In genomic region chr12:69432086-69432485, GRCm38 (mm10) we compare ENCODE assay signal across 19 mouse cellular contexts. TPM values are rescaled to one million over a fixed set of nuclear protein-coding genes. Genes with fewer than 3 reads are reported as not detected.
DNase-seq lines count a peak whose midpoint lies in the region; ATAC-seq and TF ChIP-seq lines count a peak whose summit lies in the region.
"Had no signal": no experiment of that assay in that cellular context is flagged by ENCODE, and none has a peak within 500 bp of the region (broad histone marks: within the 10 kb centered on the region; RNA-seq: fewer than 3 reads in every experiment).

No protein-coding gene starts in this region.

- no peak for ATAC-seq in limb, embryonic 12.5 days (ENCODE audit: insufficient number of reproducible peaks, insufficient read depth, low FRiP score, low TSS enrichment, low read depth)
- ATAC-seq in neural tube, embryonic 11.5 days (ENCODE audit: insufficient read depth, low FRiP score, low TSS enrichment) = 0 out of 2 replicates have a peak, but pooled peaks have one; percentile 27
- peak; percentile 57; the same call in 1 of the 2 replicates for ATAC-seq in limb, embryonic 14.5 days (ENCODE audit: low FRiP score, low read depth)
- ATAC-seq: hindbrain, embryonic 16.5 days; Patski had no signal

- WGBS in limb, embryonic 12.5 days = 40% methylated on average over 7 of the region's 7 CpGs
- WGBS in limb, embryonic 10.5 days = 63% methylated on average over 7 of the region's 7 CpGs
- 36% methylated on average over 7 of the region's 7 CpGs for WGBS in neural tube, embryonic 11.5 days
- WGBS in limb, embryonic 14.5 days = 33% methylated on average over 7 of the region's 7 CpGs
- 69% methylated on average over 7 of the region's 7 CpGs for WGBS in cerebellum, adult 2 months

- no peak for TF ChIP-seq POLR2A in limb, embryonic 14.5 days (IDR thresholded peaks at IDR 0.05; ENCODE audit: borderline replicate concordance, extremely low read depth, insufficient read depth, insufficient read length)
- no peak for TF ChIP-seq POLR2A in cerebellum, adult 2 months (IDR thresholded peaks at IDR 0.05; ENCODE audit: borderline replicate concordance, insufficient read depth, low read length)

- H3K4me3 ChIP-seq in limb, embryonic 12.5 days (replicated peaks) = no peak overlapping the region
- no peak overlapping the region for H3K4me3 ChIP-seq in limb, embryonic 10.5 days
- H3K4me3 ChIP-seq in neural tube, embryonic 11.5 days (ENCODE audit: low read depth, low read length) = no peak overlapping the region
- H3K4me3 ChIP-seq in limb, embryonic 14.5 days (replicated peaks; ENCODE audit: low read length) = no peak overlapping the region
- H3K4me3 ChIP-seq in cerebellum, adult 2 months (replicated peaks; ENCODE audit: insufficient read depth, low read depth, low read length) = no peak overlapping the region
- H3K4me3 ChIP-seq: forebrain, embryonic 12.5 days; heart, adult 2 months had no signal

- peaks cover 6% of the 10 kb centered on the region; the same call in 1 of the 2 replicates for H3K9me3 ChIP-seq in limb, embryonic 12.5 days
- H3K9me3 ChIP-seq in limb, embryonic 10.5 days (replicated peaks) = no peaks in the 10 kb centered on the region
- H3K9me3 ChIP-seq in neural tube, embryonic 11.5 days (ENCODE audit: control insufficient read depth, low read length) = no peaks in the 10 kb centered on the region
- H3K9me3 ChIP-seq in limb, embryonic 14.5 days (ENCODE audit: control insufficient read depth, low read length) = peaks cover 5% of the 10 kb centered on the region; the same call in 1 of the 2 replicates

- peak overlapping the region; percentile 85 for H3K27ac ChIP-seq in limb, embryonic 12.5 days
- H3K27ac ChIP-seq in limb, embryonic 10.5 days = no peak overlapping the region
- no peak overlapping the region for H3K27ac ChIP-seq in neural tube, embryonic 11.5 days (ENCODE audit: low read depth, low read length)
- H3K27ac ChIP-seq in limb, embryonic 14.5 days (replicated peaks; ENCODE audit: low read depth, low read length) = peak overlapping the region; percentile 68
- H3K27ac ChIP-seq in cerebellum, adult 2 months (ENCODE audit: insufficient read depth, low read length) = no peak overlapping the region
- H3K27ac ChIP-seq: forebrain, embryonic 12.5 days; heart, adult 2 months; kidney, postnatal 0 days had no signal

- H3K4me1 ChIP-seq in limb, embryonic 12.5 days (replicated peaks) = peaks cover 15% of the 10 kb centered on the region; the same call in 1 of the 2 replicates
- H3K4me1 ChIP-seq in limb, embryonic 10.5 days = peaks cover 17% of the 10 kb centered on the region
- 0 out of 2 replicates have a peak, but pooled peaks cover 3% of the 10 kb centered on the region for H3K4me1 ChIP-seq in neural tube, embryonic 11.5 days (ENCODE audit: control insufficient read depth, insufficient read depth, low read length)
- 0 out of 2 replicates have a peak, but pooled peaks cover 10% of the 10 kb centered on the region for H3K4me1 ChIP-seq in limb, embryonic 14.5 days (ENCODE audit: control insufficient read depth, insufficient read depth, low read length)
- no peaks in the 10 kb centered on the region for H3K4me1 ChIP-seq in cerebellum, adult 2 months (ENCODE audit: control insufficient read depth, insufficient read depth, low read length)
- H3K4me1 ChIP-seq: forebrain, embryonic 12.5 days had no signal

- no peak for DNase-seq in limb, embryonic 10.5 days (ENCODE audit: low spot score)
- DNase-seq in neural tube, embryonic 11.5 days (ENCODE audit: low spot score) = no peak
- no peak for DNase-seq in neural tube, embryonic 10.5 days (ENCODE audit: extremely low spot score, low spot score)
- peak; percentile 53 for DNase-seq in limb, embryonic 14.5 days (ENCODE audit: low spot score)
- no peak for DNase-seq in cerebellum, adult 2 months
- DNase-seq in kidney, postnatal 36 days = no peak
- DNase-seq: adrenal gland, postnatal 10 days; cerebellum, postnatal 10 days; gastrocnemius, postnatal 25 days; heart, adult 2 months; heart, postnatal 36 days; kidney, adult 18-20 months; lung, postnatal 10 days had no signal

- H3K36me3 ChIP-seq in limb, embryonic 12.5 days = no peaks in the 10 kb centered on the region
- H3K36me3 ChIP-seq in limb, embryonic 10.5 days = no peaks in the 10 kb centered on the region
- H3K36me3 ChIP-seq in neural tube, embryonic 11.5 days (ENCODE audit: control insufficient read depth, insufficient read depth, low read length) = no peaks in the 10 kb centered on the region
- H3K36me3 ChIP-seq in limb, embryonic 14.5 days (ENCODE audit: control insufficient read depth, insufficient read depth, low read length) = no peaks in the 10 kb centered on the region
- H3K36me3 ChIP-seq: forebrain, embryonic 12.5 days had no signal

- no peaks in the 10 kb centered on the region for H3K27me3 ChIP-seq in limb, embryonic 12.5 days
- no peaks in the 10 kb centered on the region for H3K27me3 ChIP-seq in limb, embryonic 10.5 days (ENCODE audit: low read depth, poor library complexity, severe bottlenecking)
- H3K27me3 ChIP-seq in neural tube, embryonic 11.5 days (ENCODE audit: control insufficient read depth, insufficient read depth, low read length) = no peaks in the 10 kb centered on the region
- H3K27me3 ChIP-seq in limb, embryonic 14.5 days (ENCODE audit: control insufficient read depth, insufficient read depth, low read length) = no peaks in the 10 kb centered on the region
- H3K27me3 ChIP-seq in cerebellum, adult 2 months (ENCODE audit: control insufficient read depth, insufficient read depth, low read length) = no peaks in the 10 kb centered on the region
- H3K27me3 ChIP-seq: forebrain, embryonic 12.5 days; Patski had no signal

- no peak for TF ChIP-seq CTCF in cerebellum, adult 2 months (IDR thresholded peaks at IDR 0.05; ENCODE audit: borderline replicate concordance, insufficient read depth, low read depth, low read length)

- H3K4me2 ChIP-seq in limb, embryonic 12.5 days = no peak overlapping the region
- H3K4me2 ChIP-seq in neural tube, embryonic 11.5 days (ENCODE audit: low read depth) = no peak overlapping the region
- H3K4me2 ChIP-seq in limb, embryonic 14.5 days (replicated peaks; ENCODE audit: low read depth, low read length, severe bottlenecking) = no peak overlapping the region
- H3K4me2 ChIP-seq: forebrain, embryonic 12.5 days; liver, embryonic 11.5 days had no signal

- no peak overlapping the region for H3K9ac ChIP-seq in limb, embryonic 12.5 days (replicated peaks)
- H3K9ac ChIP-seq in neural tube, embryonic 11.5 days (ENCODE audit: low read length) = no peak overlapping the region
- H3K9ac ChIP-seq in limb, embryonic 14.5 days (ENCODE audit: low read depth, low read length, severe bottlenecking) = no peak overlapping the region
- H3K9ac ChIP-seq: forebrain, embryonic 12.5 days had no signal

RNA-seq across cellular contexts. Expression of gene Gm9887, which starts 59.8 kb away (rescaled TPM):
- 1.7 and 2.0 TPM in 2 replicates for polyA plus RNA-seq in limb, embryonic 12.5 days (2016; fragmentation: Nextera tagmentation; extraction: Ambion mirVana)
- 1.4 and 1.7 TPM in 2 replicates for polyA plus RNA-seq in limb, embryonic 10.5 days (2016; fragmentation: Nextera tagmentation; extraction: Ambion mirVana)
- 1.4 and 1.6 TPM in 2 replicates for polyA plus RNA-seq in neural tube, embryonic 11.5 days (2014; fragmentation: Nextera tagmentation; extraction: Ambion mirVana)
- polyA plus RNA-seq in limb, embryonic 14.5 days (2012; rRNA removed) = 0.53 and 0.58 TPM in 2 replicates
- polyA plus RNA-seq in limb, embryonic 14.5 days (2014; fragmentation: Nextera tagmentation; extraction: Ambion mirVana) = 1.4 and 1.8 TPM in 2 replicates
- polyA plus RNA-seq in cerebellum, adult 2 months (2012; rRNA removed) = 0.33 and 0.61 TPM in 2 replicates

Comparison
In these comparisons a context has a peak if more than half of its experiments do, and no peak if none do; other contexts are left out.
1. H3K27ac ChIP-seq: peak in limb, embryonic 12.5 days (single experiment) and limb, embryonic 14.5 days (single experiment); none in limb, embryonic 10.5 days (single experiment), neural tube, embryonic 11.5 days (single experiment) and cerebellum, adult 2 months (single experiment).